Mouse (Mus musculus): ENCODE results near the gene Acad8. TPM values are rescaled to one million over a fixed set of nuclear protein-coding genes. Genes with fewer than 3 reads are reported as not detected.

Acad8 gene
- polyA plus RNA-seq, 1 experiment from 2014 or later = 42.2 TPM

- no peaks in the 10 kb centered on the region for H3K9me3 ChIP-seq (replicated peaks)
These were observed 20.6 kb downstream of the Acad8 start for GRCm38 (mm10) chr9:26978776-26979175.

DNA sequence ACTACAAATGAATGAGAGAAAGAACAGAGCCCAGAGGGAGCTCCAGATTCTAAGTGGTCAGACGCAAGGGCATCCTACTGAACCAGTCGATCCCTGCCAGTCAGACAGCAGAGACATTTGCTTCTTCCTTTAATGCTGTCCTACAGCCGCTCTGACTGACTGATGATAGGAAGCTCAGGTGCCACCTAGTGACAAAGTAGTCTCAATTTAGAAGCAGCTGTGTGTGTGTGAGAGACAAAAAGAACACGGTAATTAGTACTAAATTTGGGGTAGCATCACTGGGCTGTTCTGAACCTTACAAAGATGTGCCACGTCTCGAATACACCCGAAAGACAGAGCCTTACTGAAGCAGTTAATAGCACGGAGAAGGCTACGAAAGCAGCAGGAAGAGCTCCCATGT lies 21.6 kb downstream of the Acad8 start:
- H3K36me3 ChIP-seq = peaks cover 59% of the 10 kb centered on the region
- H3K4me3 ChIP-seq = no peak overlapping the region
- ATAC-seq (replicated peaks; ENCODE audit: insufficient number of reproducible peaks, insufficient read depth, low FRiP score, low read depth) = no peak
- no peak overlapping the region for H3K27ac ChIP-seq
- no peak overlapping the region for H3K4me2 ChIP-seq
- H3K9me3 ChIP-seq (replicated peaks) = no peaks in the 10 kb centered on the region
- no peak overlapping the region for H3K9ac ChIP-seq
- WGBS = 76% methylated on average over 9 of the region's 9 CpGs
- H3K27me3 ChIP-seq = no peaks in the 10 kb centered on the region
- H3K4me1 ChIP-seq (replicated peaks) = no peaks in the 10 kb centered on the region

More at GRCm38 (mm10) chr9:26978776-26979175, 20.6 kb downstream of the Acad8 start:
- 85% methylated on average over 3 of the region's 3 CpGs for WGBS
- Histone ChIP-seq H3K36me3 (peaks cover 53% of the 10 kb centered on the region), H3K4me3 (no peak overlapping the region), H3K9ac (no peak overlapping the region), H3K27me3 (no peaks in the 10 kb centered on the region), H3K27ac (no peak overlapping the region), H3K4me2 (no peak overlapping the region), H3K4me1 (replicated peaks) (no peaks in the 10 kb centered on the region)
- ATAC-seq (replicated peaks; ENCODE audit: insufficient number of reproducible peaks, insufficient read depth, low FRiP score, low read depth) = no peak

- no peak overlapping the region for H3K9ac ChIP-seq
- H3K27me3 ChIP-seq = no peaks in the 10 kb centered on the region
- WGBS = 61% methylated on average over 2 of the region's 2 CpGs
- H3K27ac ChIP-seq = no peak overlapping the region
- no peaks in the 10 kb centered on the region for H3K36me3 ChIP-seq
- no peaks in the 10 kb centered on the region for H3K9me3 ChIP-seq (replicated peaks)
- no peaks in the 10 kb centered on the region for H3K4me1 ChIP-seq (replicated peaks)
- no peak overlapping the region for H3K4me2 ChIP-seq
- ATAC-seq (replicated peaks; ENCODE audit: insufficient number of reproducible peaks, insufficient read depth, low FRiP score, low read depth) = no peak
- H3K4me3 ChIP-seq = no peak overlapping the region
These were observed 51.6 kb downstream of the Acad8 start for GRCm38 (mm10) chr9:26947790-26948189.

DNA sequence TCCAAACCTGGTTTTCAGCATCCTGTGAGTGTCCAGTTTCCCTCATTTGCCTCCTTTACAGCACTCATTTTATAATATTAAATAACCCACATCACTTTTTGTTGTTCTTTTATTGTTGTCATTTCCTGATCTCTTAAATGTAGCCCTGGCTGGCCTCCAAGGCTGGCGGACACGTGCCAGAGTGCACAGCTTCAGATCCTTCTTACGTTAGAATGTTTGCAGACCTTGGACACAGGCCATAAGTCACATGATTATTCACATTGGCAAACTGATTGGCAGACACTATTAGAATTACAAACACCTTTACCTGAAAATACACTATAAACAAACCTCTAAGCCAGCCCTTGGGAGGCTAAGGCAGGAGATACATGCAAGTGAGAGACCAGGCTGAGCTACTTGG lies 75.2 kb downstream of the Acad8 start:
- Histone ChIP-seq H3K27ac (no peak overlapping the region), H3K4me1 (replicated peaks) (peaks cover 13% of the 10 kb centered on the region), H3K4me2 (no peak overlapping the region), H3K4me3 (no peak overlapping the region), H3K27me3 (no peaks in the 10 kb centered on the region), H3K9ac (no peak overlapping the region), H3K9me3 (replicated peaks) (no peaks in the 10 kb centered on the region), H3K36me3 (no peaks in the 10 kb centered on the region)
- WGBS = 36% methylated on average over 3 of the region's 3 CpGs
- no peak for ATAC-seq (replicated peaks; ENCODE audit: insufficient number of reproducible peaks, insufficient read depth, low FRiP score, low read depth)

Other genes starting within 250 kb of the Acad8 start
- 1.2 and 1.8 TPM in 2 replicates for gene Glb1l2, start 193.1 kb downstream of the Acad8 start, polyA plus RNA-seq (2015; fragmentation: Nextera tagmentation; extraction: Ambion mirVana)
- gene Glb1l3, start 138.7 kb downstream of the Acad8 start, polyA plus RNA-seq (2015; fragmentation: Nextera tagmentation; extraction: Ambion mirVana) = not detected in 2 replicates
- gene Gm1110, start 76.5 kb downstream of the Acad8 start, polyA plus RNA-seq (2015; fragmentation: Nextera tagmentation; extraction: Ambion mirVana) = 0.06 TPM in 1 of 2 replicates, not detected in the other
- gene Thyn1, start 144 bp upstream of the Acad8 start, polyA plus RNA-seq (2015; fragmentation: Nextera tagmentation; extraction: Ambion mirVana) = 80.8 and 86.1 TPM in 2 replicates
- 19.0 and 22.8 TPM in 2 replicates for gene Vps26b, start 30.5 kb upstream of the Acad8 start, polyA plus RNA-seq (2015; fragmentation: Nextera tagmentation; extraction: Ambion mirVana)
- gene Ncapd3, start 30.6 kb upstream of the Acad8 start, polyA plus RNA-seq (2015; fragmentation: Nextera tagmentation; extraction: Ambion mirVana) = 16.7 and 20.1 TPM in 2 replicates
- 41.9 and 44.6 TPM in 2 replicates for gene Jam3, start 155.9 kb upstream of the Acad8 start, polyA plus RNA-seq (2015; fragmentation: Nextera tagmentation; extraction: Ambion mirVana)

Data from heart, embryonic 15.5 days (tissue).